7 mouse cellular contexts compared by ENCODE assay signal in the genomic region with DNA sequence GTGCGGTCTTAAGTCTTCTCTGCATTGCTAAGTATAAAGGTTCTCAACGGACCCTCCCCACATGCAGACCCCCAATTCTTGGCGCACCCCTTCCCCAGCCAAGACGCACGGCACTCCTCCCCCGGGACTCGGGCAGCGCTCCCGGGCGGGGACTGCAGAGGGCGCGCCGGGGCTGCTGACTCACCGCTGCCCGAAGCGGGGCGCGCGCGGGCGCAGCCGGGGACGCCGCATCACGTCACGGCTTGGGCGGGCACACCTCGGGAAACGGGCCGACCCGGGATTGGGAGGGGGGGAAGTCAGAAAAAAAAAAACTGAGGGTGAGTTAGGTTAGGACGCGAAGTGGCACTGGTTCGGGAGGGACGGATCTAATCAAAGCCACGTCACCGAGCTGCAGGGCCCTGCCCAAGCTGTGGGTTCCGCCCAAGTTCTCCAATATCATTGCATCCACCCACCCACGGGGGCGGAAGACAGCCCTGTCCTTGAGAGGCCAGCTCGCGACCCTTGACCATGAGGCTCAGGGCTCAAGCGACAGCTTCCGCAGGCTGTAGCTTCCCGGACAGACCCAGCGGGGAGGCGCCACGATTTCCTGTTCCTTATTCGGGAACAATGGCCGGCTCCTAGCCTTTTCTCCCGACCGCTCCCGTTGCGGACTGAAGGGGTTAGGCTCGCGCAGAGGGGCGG. TPM values are rescaled to one million over a fixed set of nuclear protein-coding genes. Genes with fewer than 3 reads are reported as not detected.
DNase-seq lines count a peak whose midpoint lies in the region; ATAC-seq and TF ChIP-seq lines count a peak whose summit lies in the region.

No protein-coding gene starts in this region.

- H3K36me3 ChIP-seq in intestine, postnatal 0 days (ENCODE audit: control insufficient read depth, insufficient read depth): peaks cover 53% of the 10 kb centered on the region
- H3K36me3 ChIP-seq in limb, embryonic 12.5 days: peaks cover 71% of the 10 kb centered on the region
- H3K36me3 ChIP-seq in midbrain, embryonic 14.5 days (ENCODE audit: control insufficient read depth, insufficient read depth, low read length): peaks cover 51% of the 10 kb centered on the region
- H3K36me3 ChIP-seq in spleen, adult 2 months (ENCODE audit: control insufficient read depth, insufficient read depth, low read length): peaks cover 30% of the 10 kb centered on the region

- peak overlapping the region; percentile 86 for H3K4me2 ChIP-seq in intestine, postnatal 0 days (replicated peaks; ENCODE audit: low read depth)
- H3K4me2 ChIP-seq in limb, embryonic 12.5 days: peak overlapping the region; percentile 59
- H3K4me2 ChIP-seq in midbrain, embryonic 14.5 days (ENCODE audit: low read length): peak overlapping the region; percentile 77

- peak overlapping the region; percentile 74 for H3K9ac ChIP-seq in intestine, postnatal 0 days (ENCODE audit: low read depth, low read length)
- peak overlapping the region; percentile 90 for H3K9ac ChIP-seq in limb, embryonic 12.5 days (replicated peaks)
- H3K9ac ChIP-seq in midbrain, embryonic 14.5 days (replicated peaks; ENCODE audit: low read length): peak overlapping the region; percentile 100

- peak; percentile 88 for TF ChIP-seq CTCF in intestine, postnatal 0 days (IDR thresholded peaks at IDR 0.05; ENCODE audit: low read depth)
- peak; percentile 71 for TF ChIP-seq CTCF in spleen, adult 2 months (IDR thresholded peaks at IDR 0.05; ENCODE audit: extremely low read depth, insufficient read depth, insufficient read length, insufficient replicate concordance)

- no peak for TF ChIP-seq POLR2A in spleen, adult 2 months (IDR thresholded peaks at IDR 0.05; ENCODE audit: low read depth, low read length)

- peak overlapping the region; percentile 95 for H3K4me3 ChIP-seq in intestine, postnatal 0 days (ENCODE audit: low read depth, low read length)
- H3K4me3 ChIP-seq in limb, embryonic 12.5 days (replicated peaks): peak overlapping the region; percentile 97
- H3K4me3 ChIP-seq in midbrain, embryonic 14.5 days (replicated peaks; ENCODE audit: low read depth, low read length): peak overlapping the region; percentile 99
- H3K4me3 ChIP-seq in spleen, adult 2 months (ENCODE audit: extremely low read depth, insufficient read depth, insufficient read length): peak overlapping the region; percentile 82

- no peaks in the 10 kb centered on the region for H3K27me3 ChIP-seq in intestine, postnatal 0 days (replicated peaks; ENCODE audit: control insufficient read depth, insufficient read depth, low read length)
- no peaks in the 10 kb centered on the region for H3K27me3 ChIP-seq in limb, embryonic 12.5 days
- no peaks in the 10 kb centered on the region for H3K27me3 ChIP-seq in midbrain, embryonic 14.5 days (ENCODE audit: control insufficient read depth, insufficient read depth, low read length)
- H3K27me3 ChIP-seq in spleen, adult 2 months (ENCODE audit: control insufficient read depth, insufficient read depth, low read length): no peaks in the 10 kb centered on the region

- peak; percentile 50 for ATAC-seq in intestine, postnatal 0 days
- ATAC-seq in limb, embryonic 12.5 days (ENCODE audit: insufficient number of reproducible peaks, insufficient read depth, low FRiP score, low TSS enrichment, low read depth): peak; percentile 13
- ATAC-seq in midbrain, embryonic 14.5 days (ENCODE audit: low FRiP score, low TSS enrichment): peak; percentile 36

- DNase-seq in adrenal gland, postnatal 14 days: peak; percentile 98
- DNase-seq in embryo, embryonic 9.5 days (ENCODE audit: extremely low spot score): peak; percentile 94
- DNase-seq in gastrocnemius, postnatal 4 days (ENCODE audit: low spot score in 2 of 2): peak; percentile 94 to 95
- DNase-seq in midbrain, embryonic 14.5 days: peak; percentile 97
- peak; percentile 79 to 89 for DNase-seq in spleen, adult 2 months (ENCODE audit: low read depth in 1 of 2, low spot score in 2 of 2)

- WGBS in intestine, postnatal 0 days: under 1% methylated on average over 55 of the region's 57 CpGs
- under 1% methylated on average over 57 of the region's 57 CpGs for WGBS in limb, embryonic 12.5 days
- under 1% methylated on average over 57 of the region's 57 CpGs for WGBS in midbrain, embryonic 14.5 days
- WGBS in spleen, adult 2 months: 1% methylated on average over 57 of the region's 57 CpGs

- peak overlapping the region; percentile 97 for H3K27ac ChIP-seq in intestine, postnatal 0 days (ENCODE audit: low read depth, low read length)
- H3K27ac ChIP-seq in limb, embryonic 12.5 days: peak overlapping the region; percentile 99
- H3K27ac ChIP-seq in midbrain, embryonic 14.5 days (replicated peaks; ENCODE audit: low read depth, low read length): peak overlapping the region; percentile 100
- H3K27ac ChIP-seq in spleen, adult 2 months (ENCODE audit: insufficient read depth, low read length): peak overlapping the region; percentile 94

- no peaks in the 10 kb centered on the region for H3K9me3 ChIP-seq in intestine, postnatal 0 days (ENCODE audit: control insufficient read depth)
- no peaks in the 10 kb centered on the region for H3K9me3 ChIP-seq in limb, embryonic 12.5 days
- no peaks in the 10 kb centered on the region for H3K9me3 ChIP-seq in midbrain, embryonic 14.5 days (ENCODE audit: control insufficient read depth, low read length)

- peaks cover 20% of the 10 kb centered on the region for H3K4me1 ChIP-seq in intestine, postnatal 0 days (replicated peaks; ENCODE audit: control insufficient read depth, insufficient read depth, low read length)
- peaks cover 44% of the 10 kb centered on the region for H3K4me1 ChIP-seq in limb, embryonic 12.5 days (replicated peaks)
- peaks cover 16% of the 10 kb centered on the region for H3K4me1 ChIP-seq in midbrain, embryonic 14.5 days (ENCODE audit: control insufficient read depth, insufficient read depth, low read length)
- peaks cover 20% of the 10 kb centered on the region for H3K4me1 ChIP-seq in spleen, adult 2 months (ENCODE audit: control insufficient read depth, insufficient read depth, insufficient read length)

RNA-seq across cellular contexts. Expression of a gene that starts 0.7 kb away (rescaled TPM):
- 114 and 140 TPM in 2 replicates for total RNA-seq in adrenal gland, postnatal 14 days (2021)
- total RNA-seq in gastrocnemius, postnatal 4 days (2021): 10 to 100 TPM; 67.7 to 74.0 TPM
- polyA plus RNA-seq in intestine, postnatal 0 days (2015; fragmentation: Nextera tagmentation; extraction: Ambion mirVana): 18.1 and 19.5 TPM in 2 replicates
- polyA plus RNA-seq in limb, embryonic 12.5 days (2016; fragmentation: Nextera tagmentation; extraction: Ambion mirVana): 30.6 and 38.0 TPM in 2 replicates
- 62.6 and 65.6 TPM in 2 replicates for polyA plus RNA-seq in midbrain, embryonic 14.5 days (2014; fragmentation: Nextera tagmentation; extraction: Ambion mirVana)
- polyA plus RNA-seq in spleen, adult 2 months (2012; rRNA removed): 128 and 157 TPM in 2 replicates

RNA-seq across cellular contexts. Expression of a gene that starts 8.1 kb away (rescaled TPM):
- 69.9 and 137 TPM in 2 replicates for total RNA-seq in adrenal gland, postnatal 14 days (2021)
- 1 to 10 TPM; 2.2 to 2.7 TPM for total RNA-seq in gastrocnemius, postnatal 4 days (2021)
- polyA plus RNA-seq in intestine, postnatal 0 days (2015; fragmentation: Nextera tagmentation; extraction: Ambion mirVana): 2.1 and 2.7 TPM in 2 replicates
- 4.9 and 5.6 TPM in 2 replicates for polyA plus RNA-seq in limb, embryonic 12.5 days (2016; fragmentation: Nextera tagmentation; extraction: Ambion mirVana)
- polyA plus RNA-seq in midbrain, embryonic 14.5 days (2014; fragmentation: Nextera tagmentation; extraction: Ambion mirVana): 78.9 and 101 TPM in 2 replicates
- polyA plus RNA-seq in spleen, adult 2 months (2012; rRNA removed): 11.9 and 13.4 TPM in 2 replicates

RNA-seq across cellular contexts. Expression of a gene that starts 10.3 kb away (rescaled TPM):
- total RNA-seq in adrenal gland, postnatal 14 days (2021): 920 and 980 TPM in 2 replicates
- total RNA-seq in gastrocnemius, postnatal 4 days (2021): 100 to 1,000 TPM; 522 to 564 TPM
- 1,009 and 1,013 TPM in 2 replicates for polyA plus RNA-seq in intestine, postnatal 0 days (2015; fragmentation: Nextera tagmentation; extraction: Ambion mirVana)
- 460 and 465 TPM in 2 replicates for polyA plus RNA-seq in limb, embryonic 12.5 days (2016; fragmentation: Nextera tagmentation; extraction: Ambion mirVana)
- polyA plus RNA-seq in midbrain, embryonic 14.5 days (2014; fragmentation: Nextera tagmentation; extraction: Ambion mirVana): 407 and 480 TPM in 2 replicates
- 592 and 782 TPM in 2 replicates for polyA plus RNA-seq in spleen, adult 2 months (2012; rRNA removed)

RNA-seq across cellular contexts. Expression of a gene that starts 17.0 kb away (rescaled TPM):
- total RNA-seq in adrenal gland, postnatal 14 days (2021): 67.6 and 106 TPM in 2 replicates
- 100 to 1,000 TPM; 107 to 153 TPM for total RNA-seq in gastrocnemius, postnatal 4 days (2021)
- 222 and 228 TPM in 2 replicates for polyA plus RNA-seq in intestine, postnatal 0 days (2015; fragmentation: Nextera tagmentation; extraction: Ambion mirVana)
- 166 and 175 TPM in 2 replicates for polyA plus RNA-seq in limb, embryonic 12.5 days (2016; fragmentation: Nextera tagmentation; extraction: Ambion mirVana)
- polyA plus RNA-seq in midbrain, embryonic 14.5 days (2014; fragmentation: Nextera tagmentation; extraction: Ambion mirVana): 295 and 421 TPM in 2 replicates
- polyA plus RNA-seq in spleen, adult 2 months (2012; rRNA removed): 144 and 151 TPM in 2 replicates

RNA-seq across cellular contexts. Expression of a gene that starts 24.0 kb away (rescaled TPM):
- 8.6 and 9.5 TPM in 2 replicates for total RNA-seq in adrenal gland, postnatal 14 days (2021)
- 1 to 10 TPM; 3.4 to 3.8 TPM for total RNA-seq in gastrocnemius, postnatal 4 days (2021)
- 12.7 and 13.9 TPM in 2 replicates for polyA plus RNA-seq in intestine, postnatal 0 days (2015; fragmentation: Nextera tagmentation; extraction: Ambion mirVana)
- polyA plus RNA-seq in limb, embryonic 12.5 days (2016; fragmentation: Nextera tagmentation; extraction: Ambion mirVana): 9.1 and 9.5 TPM in 2 replicates
- 5.7 and 9.9 TPM in 2 replicates for polyA plus RNA-seq in midbrain, embryonic 14.5 days (2014; fragmentation: Nextera tagmentation; extraction: Ambion mirVana)
- polyA plus RNA-seq in spleen, adult 2 months (2012; rRNA removed): 10.8 TPM in 2 replicates

Comparison
In these comparisons a context has a peak if more than half of its experiments do, and no peak if none do; other contexts are left out.
1. Peak in every context shown above with its lines: DNase-seq, ATAC-seq, H3K4me3 ChIP-seq and H3K27ac ChIP-seq.